Mouse (Mus musculus) stomach, postnatal 0 days (tissue): ENCODE measurements around the gene Tmtc4.

Experiments
- CTCF ChIP-seq: IDR thresholded peaks from 2 replicates; pipeline ENCODE4 v1.5.1; 2016; ENCODE audit warnings: antibody characterized with exemption, low read depth, mild to moderate bottlenecking, moderate library complexity
- EP300 ChIP-seq: optimal IDR thresholded peaks from 2 replicates; pipeline ENCODE3; 2016; ENCODE audit warnings: antibody characterized with exemption

DNA sequence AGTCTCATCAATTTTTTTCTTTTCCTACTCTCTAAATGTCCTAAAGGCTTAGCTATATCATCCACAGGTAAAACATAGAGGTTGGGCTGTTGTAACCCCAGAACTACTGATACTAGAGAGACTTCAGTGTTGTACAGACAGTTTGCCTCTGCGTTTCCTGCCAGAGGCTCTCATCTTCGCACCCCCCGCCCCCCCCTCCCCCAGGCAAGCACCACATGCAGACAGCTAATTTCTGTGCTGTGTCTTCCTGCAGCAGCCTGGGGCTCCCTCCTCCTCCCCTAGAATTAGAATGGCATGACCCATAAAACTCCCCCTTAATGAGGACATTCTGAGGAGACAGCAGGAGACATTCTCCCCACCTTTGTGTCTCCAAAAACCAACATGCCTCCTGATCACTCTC lies 17.6 kb upstream of the Tmtc4 start:
- no peak for TF ChIP-seq EP300
- no peak for TF ChIP-seq CTCF
